Mouse (Mus musculus): ENCODE results near the gene Tmem8.

DNA sequence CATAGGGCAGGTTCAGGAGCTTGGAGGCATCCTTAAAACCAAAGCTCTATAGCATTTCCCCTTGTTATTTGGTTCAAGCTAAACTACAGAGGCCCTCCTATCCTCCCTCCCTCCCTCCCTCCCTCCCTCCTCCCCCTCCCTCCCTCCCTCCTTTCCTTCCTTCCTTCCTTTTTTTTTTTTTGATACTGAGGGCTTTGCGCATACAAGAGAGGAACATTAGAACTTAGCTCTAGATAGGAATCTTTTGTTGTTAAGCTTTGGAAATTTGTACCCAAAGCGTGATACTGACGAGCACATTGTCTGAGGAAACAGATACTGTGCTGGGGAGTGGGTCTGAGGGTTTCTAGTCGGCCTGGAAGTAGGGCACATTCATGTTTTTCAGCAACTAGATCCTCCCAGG, 7.5 kb upstream of the Tmem8 start:
- TF ChIP-seq CTCF (IDR thresholded peaks at IDR 0.05; ENCODE audit: control insufficient read depth, insufficient read depth, insufficient read length) (no peak), USF1 (IDR thresholded peaks at IDR 0.05; ENCODE audit: low read depth) (no peak), MAX (IDR thresholded peaks at IDR 0.05) (no peak), CEBPB (IDR thresholded peaks at IDR 0.05; ENCODE audit: low read depth) (no peak), FOSL1 (IDR thresholded peaks at IDR 0.05; ENCODE audit: insufficient read depth, low read length, poor library complexity, severe bottlenecking) (no peak), MYOG (IDR thresholded peaks at IDR 0.05; ENCODE audit: control insufficient read depth, extremely low read depth, insufficient read length) (no peak), MYOD1 (IDR thresholded peaks at IDR 0.05; ENCODE audit: control insufficient read depth, insufficient read length, low read depth) (no peak)

Measured in C2C12 (cell line).